Mouse (Mus musculus): ENCODE data around the gene 4921517D22Rik. TPM values are rescaled to one million over a fixed set of nuclear protein-coding genes. Genes with fewer than 3 reads are reported as not detected.
"Not testable (repeated sequence)": the region's sequence is repeated elsewhere in the genome, so short reads cannot be mapped to it uniquely, and the experiment has no call there.

Gene 4921517D22Rik
- polyA plus RNA-seq, 1 experiment from 2014 or later, result not detected

DNA sequence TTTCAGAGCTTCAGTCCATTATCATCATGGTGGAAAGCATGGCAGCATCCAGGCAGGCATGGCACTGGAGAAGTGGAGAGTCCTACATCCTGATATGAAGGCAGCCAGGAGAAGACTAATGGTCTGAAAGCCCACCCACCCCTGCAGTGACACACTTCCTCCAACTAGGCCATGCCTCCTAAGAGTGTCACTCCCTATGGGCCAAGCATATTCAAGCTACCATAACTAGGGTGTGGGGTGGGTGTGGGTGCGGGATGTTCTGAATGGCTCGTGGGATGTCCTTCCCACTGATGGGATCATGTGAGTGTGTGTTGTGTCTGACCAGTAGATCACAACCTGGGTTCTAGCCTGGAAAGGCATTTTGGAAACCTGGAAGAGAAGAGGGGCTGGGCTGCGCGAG lies 40.0 kb upstream of the 4921517D22Rik start:
- Histone ChIP-seq H3K4me1 (ENCODE audit: insufficient read depth, low read depth, low read length) (no peaks in the 10 kb centered on the region), H3K4me3 (ENCODE audit: low read depth, low read length) (no peak overlapping the region), H3K36me3 (ENCODE audit: insufficient read depth, low read length) (no peaks in the 10 kb centered on the region), H3K27ac (ENCODE audit: low read length) (no peak overlapping the region), H3K27me3 (replicated peaks; ENCODE audit: insufficient read depth, low read length) (no peaks in the 10 kb centered on the region), H3K9me3 (ENCODE audit: low read length) (no peaks in the 10 kb centered on the region), H3K9ac (replicated peaks; ENCODE audit: low read depth) (no peak overlapping the region), H3K4me2 (replicated peaks; ENCODE audit: low read depth, low read length) (no peak overlapping the region)
- WGBS, result 80% methylated on average over 2 of the region's 4 CpGs
- no peak for DNase-seq (ENCODE audit: low spot score)
- no peak for TF ChIP-seq EP300 (IDR thresholded peaks at IDR 0.05)
- no peak for TF ChIP-seq CTCF (IDR thresholded peaks at IDR 0.05)
- no peak for ATAC-seq

DNA sequence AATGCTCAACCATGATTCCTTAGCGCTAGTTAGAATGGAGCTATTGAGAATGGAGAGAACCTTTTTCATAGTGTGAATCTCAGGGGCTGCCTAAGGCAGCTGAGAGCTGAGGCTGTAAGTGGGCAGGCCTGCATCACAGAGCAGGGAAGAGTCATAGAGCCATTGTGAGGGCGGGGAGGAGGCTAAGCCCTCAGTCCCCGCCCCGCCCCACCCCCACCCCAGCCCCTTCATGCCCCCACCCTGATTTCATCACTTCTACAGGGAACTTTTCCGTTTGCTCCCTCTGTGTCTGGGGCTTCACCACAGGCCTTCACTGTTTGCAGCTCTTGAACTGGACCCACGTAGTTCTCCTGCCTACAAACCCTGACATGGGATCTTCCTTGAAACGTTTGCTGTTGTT lies 37.7 kb upstream of the 4921517D22Rik start, which contains the start of gene Spata31d1d:
Spata31d1d (minus strand) TSS at position 101 of the 400 bp plus-strand sequence.
- ATAC-seq (no peak), DNase-seq (ENCODE audit: low spot score) (no peak)
- H3K4me2 ChIP-seq (replicated peaks; ENCODE audit: low read depth, low read length), result no peak within 1 kb of the TSS
- no peaks in the 10 kb centered on the region for H3K36me3 ChIP-seq (ENCODE audit: insufficient read depth, low read length)
- no peak for TF ChIP-seq EP300 (IDR thresholded peaks at IDR 0.05)
- TF ChIP-seq CTCF (IDR thresholded peaks at IDR 0.05), result no peak
- no peak within 1 kb of the TSS for H3K4me3 ChIP-seq (ENCODE audit: low read depth, low read length)
- WGBS, result 38% methylated on average over 7 of the region's 7 CpGs
- no peaks in the 10 kb centered on the region for H3K9me3 ChIP-seq (ENCODE audit: low read length)
- H3K4me1 ChIP-seq (ENCODE audit: insufficient read depth, low read depth, low read length), result no peaks in the 10 kb centered on the region
- H3K27me3 ChIP-seq (replicated peaks; ENCODE audit: insufficient read depth, low read length), result no peaks in the 10 kb centered on the region
- no peak within 1 kb of the TSS for H3K9ac ChIP-seq (replicated peaks; ENCODE audit: low read depth)
- H3K27ac ChIP-seq (ENCODE audit: low read length), result no peak within 1 kb of the TSS

DNA sequence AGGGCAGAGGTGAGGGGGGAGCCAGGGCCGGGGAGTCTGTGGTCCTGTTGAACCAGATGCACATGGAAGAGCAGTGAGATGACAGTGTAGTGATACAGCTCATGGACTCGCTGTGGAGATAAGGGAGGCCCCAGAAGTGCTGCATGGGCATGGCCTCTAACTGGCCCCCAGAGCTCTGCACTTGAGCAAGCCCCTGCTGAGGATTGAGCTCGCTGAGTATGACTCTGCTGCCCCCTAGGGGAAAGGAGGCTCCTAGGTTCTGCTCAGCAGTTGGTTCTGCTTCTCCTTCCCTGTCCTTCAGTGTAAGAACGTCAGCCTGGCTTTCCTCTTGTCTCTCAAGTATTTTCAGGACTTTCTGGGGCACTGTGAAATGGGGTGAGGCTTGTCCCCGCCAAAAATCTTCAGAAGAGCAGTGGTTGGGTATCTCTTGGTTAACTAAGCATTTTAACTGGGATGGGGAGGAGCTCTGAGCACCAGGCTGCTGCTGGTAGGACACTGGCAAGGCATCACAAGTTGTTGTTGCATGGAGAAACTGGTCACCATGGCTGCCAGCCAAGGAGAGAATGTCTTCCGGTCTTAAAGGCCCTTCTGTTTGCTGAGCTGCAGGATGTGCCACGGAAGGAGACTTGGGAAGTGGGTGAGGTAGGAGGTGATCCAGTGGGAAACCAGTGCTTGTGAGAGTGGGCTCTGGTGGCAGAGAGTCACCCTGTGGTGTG lies 34.6 kb upstream of the 4921517D22Rik start:
- no peaks in the 10 kb centered on the region for H3K27me3 ChIP-seq (replicated peaks; ENCODE audit: insufficient read depth, low read length)
- no peak for TF ChIP-seq EP300 (IDR thresholded peaks at IDR 0.05)
- peak; percentile 98 for TF ChIP-seq CTCF (IDR thresholded peaks at IDR 0.05)
- H3K27ac ChIP-seq (ENCODE audit: low read length), result no peak overlapping the region
- WGBS, result 12% methylated on average over 7 of the region's 7 CpGs
- no peak overlapping the region for H3K4me2 ChIP-seq (replicated peaks; ENCODE audit: low read depth, low read length)
- no peak overlapping the region for H3K9ac ChIP-seq (replicated peaks; ENCODE audit: low read depth)
- no peak overlapping the region for H3K4me3 ChIP-seq (ENCODE audit: low read depth, low read length)
- no peaks in the 10 kb centered on the region for H3K36me3 ChIP-seq (ENCODE audit: insufficient read depth, low read length)
- H3K4me1 ChIP-seq (ENCODE audit: insufficient read depth, low read depth, low read length), result no peaks in the 10 kb centered on the region
- ATAC-seq (peak; percentile 93), DNase-seq (ENCODE audit: low spot score) (peak; percentile 93)
- H3K9me3 ChIP-seq (ENCODE audit: low read length), result no peaks in the 10 kb centered on the region

DNA sequence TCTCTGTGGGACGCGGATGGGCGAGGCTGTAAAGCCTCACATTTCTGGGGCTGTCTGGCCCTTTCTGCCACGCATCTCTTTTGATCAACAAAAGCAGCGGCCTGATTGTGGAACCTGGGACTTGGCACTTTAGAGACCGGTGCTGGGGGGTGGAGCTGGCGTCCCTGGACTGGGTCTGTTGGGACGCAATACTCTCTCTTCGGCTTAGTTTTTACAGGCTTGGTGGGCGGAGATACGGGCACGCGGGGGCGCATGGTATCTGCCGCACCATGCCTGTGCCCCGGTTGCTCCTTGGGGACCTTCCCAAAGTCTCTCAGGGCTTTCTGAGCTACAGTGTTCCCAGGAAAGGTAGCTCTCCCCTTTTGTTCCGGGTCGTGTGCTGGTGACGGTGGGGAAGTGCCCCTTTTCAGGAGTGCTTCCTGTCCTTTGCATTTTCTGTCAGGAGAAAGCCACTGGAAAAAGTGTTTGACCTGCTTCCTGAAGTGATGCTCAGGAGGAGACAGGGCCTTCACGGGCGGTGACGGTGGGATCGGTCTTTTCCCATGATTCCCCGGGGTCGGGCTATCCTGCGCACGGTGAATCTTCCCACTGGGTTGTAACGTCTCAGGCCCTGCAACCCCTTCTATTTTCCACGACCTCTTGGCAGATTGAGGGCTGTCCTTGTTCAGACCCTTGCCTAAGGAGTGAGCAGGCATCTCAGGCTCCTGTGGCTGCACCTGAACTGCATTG lies 32.4 kb upstream of the 4921517D22Rik start:
- 31% methylated on average over 29 of the region's 29 CpGs for WGBS
- Histone ChIP-seq H3K4me3 (ENCODE audit: low read depth, low read length) (no peak overlapping the region), H3K27ac (ENCODE audit: low read length) (no peak overlapping the region), H3K9me3 (ENCODE audit: low read length) (no peaks in the 10 kb centered on the region), H3K4me1 (ENCODE audit: insufficient read depth, low read depth, low read length) (no peaks in the 10 kb centered on the region), H3K36me3 (ENCODE audit: insufficient read depth, low read length) (no peaks in the 10 kb centered on the region), H3K4me2 (replicated peaks; ENCODE audit: low read depth, low read length) (0 out of 2 replicates have a peak overlapping the region, but pooled peaks have one; percentile 22), H3K27me3 (replicated peaks; ENCODE audit: insufficient read depth, low read length) (no peaks in the 10 kb centered on the region), H3K9ac (replicated peaks; ENCODE audit: low read depth) (no peak overlapping the region)
- TF ChIP-seq EP300 (IDR thresholded peaks at IDR 0.05) (no peak), CTCF (IDR thresholded peaks at IDR 0.05) (no peak)
- DNase-seq (ENCODE audit: low spot score) (no peak), ATAC-seq (no peak)

DNA sequence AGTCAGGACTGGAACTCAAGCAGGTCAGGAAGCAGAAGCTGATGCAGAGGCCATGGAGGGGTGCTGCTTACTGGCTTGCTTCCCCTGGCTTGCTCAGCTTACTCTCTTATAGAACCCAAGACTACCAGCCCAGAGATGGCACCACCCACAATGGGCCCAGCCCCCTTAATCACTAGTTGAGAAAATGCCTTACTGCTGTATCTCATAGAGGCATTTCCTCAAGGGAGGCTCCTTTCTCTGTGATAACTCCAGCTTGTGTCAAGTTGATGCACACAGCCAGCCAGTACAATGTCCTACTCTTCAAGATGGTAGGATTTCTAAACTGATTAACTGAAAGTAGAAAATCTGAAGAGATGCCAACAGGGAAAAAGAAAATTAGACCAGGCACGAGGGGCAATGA lies 28.2 kb upstream of the 4921517D22Rik start:
- H3K9ac ChIP-seq (replicated peaks; ENCODE audit: low read depth); H3K4me3 ChIP-seq (ENCODE audit: low read depth, low read length); DNase-seq (ENCODE audit: low spot score); ATAC-seq; H3K4me2 ChIP-seq (replicated peaks; ENCODE audit: low read depth, low read length); H3K9me3 ChIP-seq (ENCODE audit: low read length); H3K4me1 ChIP-seq (ENCODE audit: insufficient read depth, low read depth, low read length); H3K27me3 ChIP-seq (replicated peaks; ENCODE audit: insufficient read depth, low read length); H3K36me3 ChIP-seq (ENCODE audit: insufficient read depth, low read length); H3K27ac ChIP-seq (ENCODE audit: low read length): not testable (repeated sequence)
- 59% methylated on average over 1 of the region's 1 CpGs for WGBS

DNA sequence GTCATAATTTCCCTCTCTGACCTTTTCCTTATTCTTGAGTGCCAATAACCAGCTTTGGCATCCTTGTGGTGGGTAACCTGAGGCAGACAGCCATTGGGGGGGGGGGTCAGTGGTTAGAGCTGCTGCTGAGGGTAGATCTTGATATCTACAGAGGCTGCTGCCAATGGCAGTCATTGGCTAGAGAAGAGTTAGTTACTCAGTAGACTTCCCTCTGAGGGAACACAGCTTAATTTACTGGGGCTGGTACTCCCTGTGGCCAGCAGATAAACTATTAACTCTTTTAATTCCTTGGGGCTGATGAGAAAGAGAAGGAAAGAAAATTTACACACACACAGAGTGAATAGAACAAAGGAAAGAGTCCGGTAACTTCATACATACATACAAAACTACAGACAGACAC lies 25.6 kb upstream of the 4921517D22Rik start:
- Histone ChIP-seq H3K36me3 (ENCODE audit: insufficient read depth, low read length) (no peaks in the 10 kb centered on the region), H3K9me3 (ENCODE audit: low read length) (no peaks in the 10 kb centered on the region), H3K27ac (ENCODE audit: low read length) (0 out of 2 replicates have a peak overlapping the region, but pooled peaks have one; percentile 47), H3K4me3 (ENCODE audit: low read depth, low read length) (no peak overlapping the region), H3K4me1 (ENCODE audit: insufficient read depth, low read depth, low read length) (peaks cover 4% of the 10 kb centered on the region; the same call in 1 of the 2 replicates), H3K27me3 (replicated peaks; ENCODE audit: insufficient read depth, low read length) (no peaks in the 10 kb centered on the region), H3K4me2 (replicated peaks; ENCODE audit: low read depth, low read length) (no peak overlapping the region), H3K9ac (replicated peaks; ENCODE audit: low read depth) (no peak overlapping the region)
- DNase-seq (ENCODE audit: low spot score), result no peak
- no peak for ATAC-seq
- no peak for TF ChIP-seq EP300 (IDR thresholded peaks at IDR 0.05)
- TF ChIP-seq CTCF (IDR thresholded peaks at IDR 0.05), result no peak
- 100% methylated on average over 1 of the region's 1 CpGs for WGBS
